Mouse (Mus musculus) embryo, embryonic 10 days (tissue): ENCODE measurements around the gene Ftsj1.

Experiments
- DNase-seq: peaks from one replicate; pipeline ENCODE4 v3.0.0-alpha.2; 2015; ENCODE audit warnings: low spot score

The Ftsj1 gene

GRCm38 (mm10) chrX:8252334-8253285 lies at the start of gene Ftsj1:
Ftsj1 (minus strand) TSS chrX:8252406.
- DNase-seq, result peak; percentile 92

- DNase-seq, result no peak
Measured at GRCm38 (mm10) chrX:8288621-8289020, 36.4 kb upstream of the Ftsj1 start.

GRCm38 (mm10) chrX:8274056-8274455 lies 21.9 kb upstream of the Ftsj1 start:
- no peak for DNase-seq

- DNase-seq, result no peak
Measured at GRCm38 (mm10) chrX:8272000-8272399, 19.8 kb upstream of the Ftsj1 start.

- no peak for DNase-seq
Measured at GRCm38 (mm10) chrX:8271083-8271820, 19.0 kb upstream of the Ftsj1 start, which contains the start of gene Slc38a5. Slc38a5 (plus strand) TSS chrX:8271133.

- DNase-seq, result no peak
Measured at GRCm38 (mm10) chrX:8264222-8264621, 12.0 kb upstream of the Ftsj1 start.

- no peak for DNase-seq
Measured at GRCm38 (mm10) chrX:8263156-8263804, 11.1 kb upstream of the Ftsj1 start.

- DNase-seq, result no peak
Measured at GRCm38 (mm10) chrX:8259478-8259877, 7.3 kb upstream of the Ftsj1 start.

- no peak for DNase-seq
Measured at GRCm38 (mm10) chrX:8255807-8256206, 3.6 kb upstream of the Ftsj1 start.

- no peak for DNase-seq
Measured at GRCm38 (mm10) chrX:8253711-8254110, 1.5 kb upstream of the Ftsj1 start.

- DNase-seq, result no peak
Measured at GRCm38 (mm10) chrX:8251789-8252333, 345 bp downstream of the Ftsj1 start.

- DNase-seq, result no peak
Measured at GRCm38 (mm10) chrX:8248542-8249120, 3.6 kb downstream of the Ftsj1 start.

GRCm38 (mm10) chrX:8247680-8248079 lies 4.5 kb downstream of the Ftsj1 start:
- no peak for DNase-seq

- no peak for DNase-seq
Measured at GRCm38 (mm10) chrX:8238804-8239395, 13.3 kb downstream of the Ftsj1 start.

GRCm38 (mm10) chrX:8236704-8237103 lies 15.5 kb downstream of the Ftsj1 start:
- no peak for DNase-seq

GRCm38 (mm10) chrX:8233602-8234001 lies 18.6 kb downstream of the Ftsj1 start:
- DNase-seq, result no peak

GRCm38 (mm10) chrX:8230272-8230671 lies 21.9 kb downstream of the Ftsj1 start:
- DNase-seq, result no peak

GRCm38 (mm10) chrX:8223473-8223872 lies 28.7 kb downstream of the Ftsj1 start:
- no peak for DNase-seq

- no peak for DNase-seq
Measured at GRCm38 (mm10) chrX:8222678-8223421, 29.4 kb downstream of the Ftsj1 start.

- no peak for DNase-seq
Measured at GRCm38 (mm10) chrX:8222296-8222677, 29.9 kb downstream of the Ftsj1 start.

GRCm38 (mm10) chrX:8219651-8220050 lies 32.6 kb downstream of the Ftsj1 start:
- DNase-seq, result no peak
